Mouse (Mus musculus) neutrophil, adult 5-6 weeks (primary cell): ENCODE data around the gene Smarca1. TPM values are rescaled to one million over a fixed set of nuclear protein-coding genes. Genes with fewer than 3 reads are reported as not detected.
A peak's percentile ranks its signal among the peaks of the same experiment; 100 is the strongest.

Experiments used
- ATAC-seq: fragments of 151-379, 151-347 bp; 2 replicates; pipeline ENCODE4 v1.8.0; 2017; ENCODE audit warnings: mild to moderate bottlenecking, moderate TSS enrichment; ENCODE audit not compliant: insufficient number of reproducible peaks, poor library complexity, low FRiP score, severe bottlenecking; ENCODE audit errors: extremely low read depth
- total RNA-seq: library from RNA; stranded (forward); fragments of 200-1000 nt; gene quantifications from 2 replicates; pipeline ENCODE4 v1.2.3, GENCODE M21; 2017

Gene Smarca1
- total RNA-seq: not detected in 2 replicates

GRCm38 (mm10) chrX:47892431-47893024 lies at the start of gene Smarca1:
Smarca1 (minus strand) TSS chrX:47892974.
- no peak for ATAC-seq

GRCm38 (mm10) chrX:47937740-47938139 lies 45.0 kb upstream of the Smarca1 start:
- no peak for ATAC-seq

- no peak for ATAC-seq
Measured at GRCm38 (mm10) chrX:47936885-47937284, 44.1 kb upstream of the Smarca1 start.

- no peak for ATAC-seq
Measured at GRCm38 (mm10) chrX:47934352-47934751, 41.6 kb upstream of the Smarca1 start.

- no peak for ATAC-seq
Measured at GRCm38 (mm10) chrX:47930449-47930848, 37.7 kb upstream of the Smarca1 start.

GRCm38 (mm10) chrX:47927981-47928380 lies 35.2 kb upstream of the Smarca1 start:
- ATAC-seq: no peak

- ATAC-seq: no peak
Measured at GRCm38 (mm10) chrX:47920541-47920940, 27.8 kb upstream of the Smarca1 start.

GRCm38 (mm10) chrX:47916831-47917230 lies 24.1 kb upstream of the Smarca1 start:
- no peak for ATAC-seq

- no peak for ATAC-seq
Measured at GRCm38 (mm10) chrX:47913543-47913938, 20.8 kb upstream of the Smarca1 start.

- ATAC-seq: no peak
Measured at GRCm38 (mm10) chrX:47912904-47913542, 20.2 kb upstream of the Smarca1 start.

GRCm38 (mm10) chrX:47912306-47912792 lies 19.6 kb upstream of the Smarca1 start, which contains the start of gene Ocrl:
Ocrl (plus strand) TSS chrX:47912387.
- peak; percentile 55; the same call in 1 of the 2 replicates for ATAC-seq

- no peak for ATAC-seq
Measured at GRCm38 (mm10) chrX:47891907-47892430, 805 bp downstream of the Smarca1 start.

- ATAC-seq: no peak
Measured at GRCm38 (mm10) chrX:47891243-47891906, 1.4 kb downstream of the Smarca1 start.

- no peak for ATAC-seq
Measured at GRCm38 (mm10) chrX:47887401-47887800, 5.4 kb downstream of the Smarca1 start.

GRCm38 (mm10) chrX:47882813-47883212 lies 10.0 kb downstream of the Smarca1 start:
- no peak for ATAC-seq

GRCm38 (mm10) chrX:47880052-47880451 lies 12.7 kb downstream of the Smarca1 start:
- ATAC-seq: no peak

GRCm38 (mm10) chrX:47858544-47858943 lies 34.2 kb downstream of the Smarca1 start:
- ATAC-seq: no peak

GRCm38 (mm10) chrX:47835835-47836195 lies 57.0 kb downstream of the Smarca1 start:
- no peak for ATAC-seq

GRCm38 (mm10) chrX:47835098-47835834 lies 57.5 kb downstream of the Smarca1 start:
- ATAC-seq: no peak
